Mouse (Mus musculus) liver, embryonic 14.5 days (tissue): ENCODE data around the gene Ptpn12.

Experiments used
- CTCF ChIP-seq: IDR thresholded peaks from 2 replicates; pipeline ENCODE4 v1.5.1; 2016; ENCODE audit warnings: antibody characterized with exemption, low read depth, control low read depth
- EP300 ChIP-seq: IDR thresholded peaks from 2 replicates; pipeline ENCODE4 v1.6.1; 2016; ENCODE audit warnings: antibody characterized with exemption, low read depth

- TF ChIP-seq CTCF, result no peak
- TF ChIP-seq EP300, result no peak
These were observed 104.7 kb downstream of the Ptpn12 start for GRCm38 (mm10) chr5:20950855-20951650.
